In the genomic region with DNA sequence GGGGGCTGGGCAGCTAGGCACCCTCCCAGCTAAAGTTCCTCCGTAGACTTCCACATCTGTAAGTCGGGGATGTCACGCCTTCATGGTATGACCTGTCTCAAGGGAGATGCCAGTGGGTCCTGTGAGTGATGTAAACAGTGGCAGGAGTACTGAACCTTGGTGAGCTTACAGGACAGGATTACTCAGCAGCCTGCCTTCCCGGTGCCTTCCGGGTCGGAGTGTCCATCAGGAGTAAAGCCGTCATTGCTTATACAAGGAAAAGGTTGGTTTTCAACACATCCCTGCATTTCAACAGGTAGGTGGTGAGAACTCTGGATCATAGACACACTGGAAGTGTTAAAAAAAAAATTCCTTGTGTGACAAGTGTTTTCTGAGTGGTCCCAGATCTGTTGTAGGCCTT, we compare ENCODE assay signal across 19 mouse cellular contexts. TPM values are rescaled to one million over a fixed set of nuclear protein-coding genes. Genes with fewer than 3 reads are reported as not detected.
DNase-seq lines count a peak whose midpoint lies in the region; ATAC-seq lines count a peak whose summit lies in the region.
"Had no signal": no experiment of that assay in that cellular context is flagged by ENCODE, and none has a peak within 500 bp of the region (broad histone marks: within the 10 kb centered on the region; RNA-seq: fewer than 3 reads in every experiment).

No protein-coding gene starts in this region.

- peaks cover 13% of the 10 kb centered on the region for H3K36me3 ChIP-seq in heart, embryonic 11.5 days (ENCODE audit: control insufficient read depth, insufficient read depth, low read length)
- peaks cover 53% of the 10 kb centered on the region for H3K36me3 ChIP-seq in heart, embryonic 10.5 days

- 79% methylated on average over 7 of the region's 7 CpGs for WGBS in heart, embryonic 11.5 days (ENCODE audit: insufficient replicate concordance)
- WGBS in heart, embryonic 10.5 days, result 77% methylated on average over 7 of the region's 7 CpGs

- H3K27ac ChIP-seq in heart, embryonic 11.5 days (ENCODE audit: low read depth, low read length), result no peak overlapping the region
- H3K27ac ChIP-seq in heart, embryonic 10.5 days, result no peak overlapping the region

- no peaks in the 10 kb centered on the region for H3K9me3 ChIP-seq in heart, embryonic 11.5 days (replicated peaks; ENCODE audit: control insufficient read depth, low read length)
- H3K9me3 ChIP-seq in heart, embryonic 10.5 days, result no peaks in the 10 kb centered on the region
- H3K9me3 ChIP-seq: G1E had no signal

- H3K4me1 ChIP-seq in heart, embryonic 11.5 days (ENCODE audit: control insufficient read depth, insufficient read depth, low read length), result no peaks in the 10 kb centered on the region
- H3K4me1 ChIP-seq in heart, embryonic 10.5 days, result peaks cover 7% of the 10 kb centered on the region; the same call in 1 of the 2 replicates

- intact Hi-C loops in heart, postnatal 10 days (cut with DNase I), result loop anchor here (10.0 kb wide), 1 partner anchor 153 kb away; no protein-coding TSS in a partner anchor

- no peak overlapping the region for H3K4me3 ChIP-seq in heart, embryonic 11.5 days (ENCODE audit: low read depth, low read length)
- no peak overlapping the region for H3K4me3 ChIP-seq in heart, embryonic 10.5 days

- peak; percentile 67 for DNase-seq in heart, adult 11 months
- DNase-seq in heart, postnatal 10 days, result no peak
- no peak for DNase-seq in heart, embryonic 10.5 days (ENCODE audit: low spot score)
- DNase-seq: adrenal gland, adult 2 months; adrenal gland, adult 8-10 months; adrenal gland, postnatal 10 days; adrenal gland, postnatal 14 days; adrenal gland, postnatal 25 days; adrenal gland, postnatal 36 days; B cell, adult 2 months; cerebellum, adult 11 months; cerebellum, adult 11-12 months; cerebellum, adult 18-20 months had no signal

- H3K27me3 ChIP-seq in heart, embryonic 11.5 days (ENCODE audit: control insufficient read depth, insufficient read depth, low read length), result no peaks in the 10 kb centered on the region
- 0 out of 2 replicates have a peak, but pooled peaks cover 3% of the 10 kb centered on the region for H3K27me3 ChIP-seq in heart, embryonic 10.5 days (ENCODE audit: insufficient read depth, poor library complexity, severe bottlenecking)
- H3K27me3 ChIP-seq: CH12.LX, Patski had no signal

- no peak for ATAC-seq in heart, embryonic 11.5 days (replicated peaks; ENCODE audit: insufficient number of reproducible peaks, low FRiP score, low TSS enrichment)
- ATAC-seq: activated CD4-positive, CD25-positive, alpha-beta regulatory T cell, adult 4 months; CD4-positive, CD25-positive, alpha-beta regulatory T cell, adult 4 months; Patski had no signal

- H3K4me2 ChIP-seq in heart, embryonic 11.5 days, result no peak overlapping the region

- 0 out of 2 replicates have a peak overlapping the region, but pooled peaks have one; percentile 10 for H3K9ac ChIP-seq in heart, embryonic 11.5 days (ENCODE audit: low read depth, low read length)

RNA-seq across cellular contexts. Expression of a gene that starts 11.1 kb away (rescaled TPM):
- 10 to 100 TPM; 19.0 to 24.0 TPM for total RNA-seq in heart, postnatal 10 days (2021)
- 48.1 and 49.6 TPM in 2 replicates for polyA plus RNA-seq in heart, embryonic 11.5 days (2014; fragmentation: Nextera tagmentation; extraction: Ambion mirVana)
- polyA plus RNA-seq in heart, embryonic 10.5 days (2016; fragmentation: Nextera tagmentation; extraction: Ambion mirVana), result 50.1 and 59.0 TPM in 2 replicates

RNA-seq across cellular contexts. Expression of a gene that starts 57.4 kb away (rescaled TPM):
- total RNA-seq in heart, postnatal 10 days (2021), result 10 to 100 TPM; 26.7 to 27.7 TPM
- 18.9 and 19.5 TPM in 2 replicates for polyA plus RNA-seq in heart, embryonic 11.5 days (2014; fragmentation: Nextera tagmentation; extraction: Ambion mirVana)
- 13.1 and 17.4 TPM in 2 replicates for polyA plus RNA-seq in heart, embryonic 10.5 days (2016; fragmentation: Nextera tagmentation; extraction: Ambion mirVana)
